Mouse (Mus musculus) skeletal muscle tissue, adult 2 months (tissue): ENCODE measurements at regions not wholly inside any gene's neighbourhood (a gene's known extent, or its start where the extent isn't known, plus 50 kb on each side); places are given as distances from the start of the nearest gene placed in this dataset.

Experiments
- DNase-seq: peaks from one replicate; pipeline ENCODE4 v3.0.0-alpha.2; 2012; ENCODE audit warnings: low read depth, low spot score

GRCm38 (mm10) chr8:12073311-12073999 is 205.2 kb upstream of the A230072I06Rik start:
- no peak for DNase-seq

- DNase-seq = no peak
Observed at GRCm38 (mm10) chr8:12075943-12076342, 202.7 kb upstream of the A230072I06Rik start.

GRCm38 (mm10) chr8:12076811-12077375 is 201.7 kb upstream of the A230072I06Rik start:
- DNase-seq = no peak

- no peak for DNase-seq
Observed at GRCm38 (mm10) chr8:12077896-12078295, 200.7 kb upstream of the A230072I06Rik start.

GRCm38 (mm10) chr8:12078679-12079566 is 199.7 kb upstream of the A230072I06Rik start:
- DNase-seq = no peak

- no peak for DNase-seq
Observed at GRCm38 (mm10) chr8:12081536-12081935, 197.1 kb upstream of the A230072I06Rik start.

- DNase-seq = no peak
Observed at GRCm38 (mm10) chr8:12087192-12087800, 191.3 kb upstream of the A230072I06Rik start.

- DNase-seq = no peak
Observed at GRCm38 (mm10) chr8:12100145-12100544, 178.5 kb upstream of the A230072I06Rik start.

GRCm38 (mm10) chr8:12103296-12103695 is 175.3 kb upstream of the A230072I06Rik start:
- DNase-seq = no peak

- DNase-seq = peak; percentile 44
Observed at GRCm38 (mm10) chr8:12105106-12105901, 173.3 kb upstream of the A230072I06Rik start.

- DNase-seq = no peak
Observed at GRCm38 (mm10) chr8:12108578-12108977, 170.0 kb upstream of the A230072I06Rik start.

GRCm38 (mm10) chr8:12111626-12112025 is 167.0 kb upstream of the A230072I06Rik start:
- no peak for DNase-seq

- no peak for DNase-seq
Observed at GRCm38 (mm10) chr8:12113023-12113422, 165.6 kb upstream of the A230072I06Rik start.

- DNase-seq = no peak
Observed at GRCm38 (mm10) chr8:12126374-12127001, 152.1 kb upstream of the A230072I06Rik start.

- no peak for DNase-seq
Observed at GRCm38 (mm10) chr8:12127106-12127800, 151.4 kb upstream of the A230072I06Rik start.

GRCm38 (mm10) chr8:12127801-12128490 is 150.7 kb upstream of the A230072I06Rik start:
- DNase-seq = no peak

- DNase-seq = no peak
Observed at GRCm38 (mm10) chr8:12130591-12130990, 148.0 kb upstream of the A230072I06Rik start.

- no peak for DNase-seq
Observed at GRCm38 (mm10) chr8:12134200-12134599, 144.4 kb upstream of the A230072I06Rik start.

GRCm38 (mm10) chr8:12135392-12136177 is 143.0 kb upstream of the A230072I06Rik start:
- no peak for DNase-seq
